Comparison of ENCODE assay signal across 8 mouse cellular contexts in the genomic region with DNA sequence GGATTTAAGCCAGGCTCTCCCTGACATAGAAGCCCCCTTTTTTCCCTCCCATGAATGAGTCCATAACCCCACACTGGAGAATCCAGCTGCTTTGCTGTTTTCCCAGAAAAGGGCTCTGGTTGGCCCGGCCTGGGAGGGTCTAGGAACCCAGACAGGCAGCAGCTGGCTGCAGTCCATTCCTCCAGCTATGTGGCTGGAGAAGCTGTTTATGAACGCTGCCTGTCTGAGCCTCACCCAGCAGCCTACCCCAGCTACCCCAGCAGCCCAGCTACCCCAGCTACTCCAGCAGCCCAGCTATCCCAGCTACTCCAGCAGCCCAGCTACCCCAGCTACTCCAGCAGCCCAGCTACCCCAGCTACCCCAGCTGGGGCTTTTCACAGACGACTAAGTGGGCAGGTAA. TPM values are rescaled to one million over a fixed set of nuclear protein-coding genes. Genes with fewer than 3 reads are reported as not detected.
DNase-seq lines count a peak whose midpoint lies in the region; ATAC-seq and TF ChIP-seq lines count a peak whose summit lies in the region.

A gene (plus strand): TSS at position 171 of the 400 bp plus-strand sequence.

- no peak within 1 kb of the TSS for H3K4me2 ChIP-seq in forebrain, embryonic 16.5 days (ENCODE audit: low read length)
- no peak within 1 kb of the TSS for H3K4me2 ChIP-seq in limb, embryonic 12.5 days
- peak within 1 kb of the TSS; percentile 1 for H3K4me2 ChIP-seq in myocyte (ENCODE audit: low read depth)

- WGBS in forebrain, embryonic 16.5 days: 33% methylated on average over 3 of the region's 3 CpGs
- WGBS in hindbrain, embryonic 10.5 days: 71% methylated on average over 3 of the region's 3 CpGs
- 22% methylated on average over 3 of the region's 3 CpGs for WGBS in limb, embryonic 12.5 days

- no peaks in the 10 kb centered on the region for H3K27me3 ChIP-seq in forebrain, embryonic 16.5 days (replicated peaks; ENCODE audit: control insufficient read depth, insufficient read depth, low read length)
- no peaks in the 10 kb centered on the region for H3K27me3 ChIP-seq in hindbrain, embryonic 10.5 days (ENCODE audit: insufficient read depth, poor library complexity, severe bottlenecking)
- H3K27me3 ChIP-seq in limb, embryonic 12.5 days: no peaks in the 10 kb centered on the region
- no peaks in the 10 kb centered on the region for H3K27me3 ChIP-seq in myocyte (ENCODE audit: control insufficient read depth, insufficient read depth, insufficient read length)

- H3K36me3 ChIP-seq in forebrain, embryonic 16.5 days (ENCODE audit: control insufficient read depth, insufficient read depth): no peaks in the 10 kb centered on the region
- no peaks in the 10 kb centered on the region for H3K36me3 ChIP-seq in hindbrain, embryonic 10.5 days
- no peaks in the 10 kb centered on the region for H3K36me3 ChIP-seq in limb, embryonic 12.5 days
- H3K36me3 ChIP-seq in myocyte (ENCODE audit: control insufficient read depth, insufficient read depth): no peaks in the 10 kb centered on the region

- no peak within 1 kb of the TSS for H3K27ac ChIP-seq in forebrain, embryonic 16.5 days (ENCODE audit: low read length)
- H3K27ac ChIP-seq in hindbrain, embryonic 10.5 days: 0 out of 2 replicates have a peak within 1 kb of the TSS, but pooled peaks have one; percentile 5
- H3K27ac ChIP-seq in limb, embryonic 12.5 days: peak within 1 kb of the TSS; percentile 89

- ATAC-seq in frontal cortex, adult (ENCODE audit: low TSS enrichment): no peak
- no peak for ATAC-seq in forebrain, embryonic 16.5 days
- peak; percentile 44; the same call in 1 of the 2 replicates for ATAC-seq in limb, embryonic 12.5 days (ENCODE audit: insufficient number of reproducible peaks, insufficient read depth, low FRiP score, low TSS enrichment, low read depth)

- no peak within 1 kb of the TSS for H3ac ChIP-seq in myocyte (ENCODE audit: control insufficient read depth, insufficient read length)

- H3K4me1 ChIP-seq in forebrain, embryonic 16.5 days (replicated peaks; ENCODE audit: control insufficient read depth, insufficient read depth, low read length): peaks cover 5% of the 10 kb centered on the region
- H3K4me1 ChIP-seq in hindbrain, embryonic 10.5 days (replicated peaks): peaks cover 9% of the 10 kb centered on the region; the same call in 1 of the 2 replicates
- peaks cover 53% of the 10 kb centered on the region for H3K4me1 ChIP-seq in limb, embryonic 12.5 days (replicated peaks)

- H3K79me2 ChIP-seq in myocyte (ENCODE audit: control insufficient read depth, insufficient read depth): no peaks in the 10 kb centered on the region

- no peak within 1 kb of the TSS for H3K4me3 ChIP-seq in forebrain, embryonic 16.5 days (replicated peaks; ENCODE audit: low read length)
- no peak within 1 kb of the TSS for H3K4me3 ChIP-seq in hindbrain, embryonic 10.5 days
- H3K4me3 ChIP-seq in limb, embryonic 12.5 days (replicated peaks): no peak within 1 kb of the TSS
- no peak within 1 kb of the TSS for H3K4me3 ChIP-seq in myocyte

- no peaks in the 10 kb centered on the region for H3K9me3 ChIP-seq in forebrain, embryonic 16.5 days (ENCODE audit: control insufficient read depth, low read length)
- no peaks in the 10 kb centered on the region for H3K9me3 ChIP-seq in hindbrain, embryonic 10.5 days
- no peaks in the 10 kb centered on the region for H3K9me3 ChIP-seq in limb, embryonic 12.5 days

- no peak for DNase-seq in frontal cortex, adult 2 months (ENCODE audit: extremely low spot score in 1 of 2, low spot score in 1 of 2)
- peak; percentile 58 for DNase-seq in adipocyte (ENCODE audit: low spot score)
- DNase-seq in hindbrain, embryonic 10.5 days (ENCODE audit: low spot score): no peak
- DNase-seq in right cerebral cortex, postnatal 36 days (ENCODE audit: low spot score in 2 of 2): no peak

- TF ChIP-seq POLR2A in myocyte (IDR thresholded peaks at IDR 0.05; ENCODE audit: insufficient read length, low read depth): no peak

- H3K9ac ChIP-seq in forebrain, embryonic 16.5 days (replicated peaks; ENCODE audit: low read depth, low read length): no peak within 1 kb of the TSS
- H3K9ac ChIP-seq in limb, embryonic 12.5 days (replicated peaks): 0 out of 2 replicates have a peak within 1 kb of the TSS, but pooled peaks have one; percentile 40

TF ChIP-seq in myocyte, 11 proteins besides CTCF, POLR2A, EP300 and RAD21:
- peak in 1 of 3 experiments; percentile 47 for TF ChIP-seq MYOG (IDR thresholded peaks at IDR 0.05; ENCODE audit: control insufficient read depth in 1 of 3, insufficient read depth in 1 of 3, insufficient read length in 2 of 3, low read depth in 2 of 3)
- no peak for TF ChIP-seq REST (IDR thresholded peaks at IDR 0.05; ENCODE audit: insufficient read depth, insufficient read length)
- TF ChIP-seq MYOD1 (IDR thresholded peaks at IDR 0.05; ENCODE audit: control insufficient read depth in 1 of 3, insufficient read length in 2 of 3, low read depth in 2 of 3): peak in 1 of 3 experiments; percentile 11
- TF ChIP-seq POLR2AphosphoS2 (IDR thresholded peaks at IDR 0.05; ENCODE audit: insufficient read length, low read depth): no peak
- no peak for TF ChIP-seq USF1 (IDR thresholded peaks at IDR 0.05; ENCODE audit: low read depth)
- no peak for TF ChIP-seq SRF (IDR thresholded peaks at IDR 0.05; ENCODE audit: control insufficient read depth, insufficient read length, low read depth)
- no peak for TF ChIP-seq TCF12 (IDR thresholded peaks at IDR 0.05; ENCODE audit: insufficient read depth, poor library complexity, severe bottlenecking)
- no peak for TF ChIP-seq MAX (IDR thresholded peaks at IDR 0.05; ENCODE audit: low read depth)
TF ChIP-seq in myocyte: peak in this region for 2.

RNA-seq across cellular contexts. Expression of the gene that starts here (rescaled TPM):
- 70.3 and 78.0 TPM in 2 replicates for polyA plus RNA-seq in frontal cortex, adult 2 months (2012; rRNA removed)
- 76.7 and 90.8 TPM in 2 replicates for polyA plus RNA-seq in forebrain, embryonic 16.5 days (2015; fragmentation: Nextera tagmentation; extraction: Ambion mirVana)
- polyA plus RNA-seq in hindbrain, embryonic 10.5 days (2016; fragmentation: Nextera tagmentation; extraction: Ambion mirVana): 49.8 and 49.9 TPM in 2 replicates
- 106 and 107 TPM in 2 replicates for polyA plus RNA-seq in limb, embryonic 12.5 days (2016; fragmentation: Nextera tagmentation; extraction: Ambion mirVana)
- 8.4 TPM for polyA plus RNA-seq in myocyte (2012; fragmentation: generic; extraction: Trizol)
